Mouse (Mus musculus) adrenal gland, postnatal 4 days (tissue): Measurements from ENCODE around the gene Nr2e1. TPM values are rescaled to one million over a fixed set of nuclear protein-coding genes. Genes with fewer than 3 reads are reported as not detected.

ENCODE experiments used
- DNase-seq, 2 experiments: peaks; one replicate each; pipeline ENCODE4 v3.0.0; 2021 to 2022; ENCODE audit warnings: low spot score in 2 of 2, mixed read lengths in 2 of 2
- long read RNA-seq, 2 experiments: library from polyadenylated mRNA; stranded (forward); transcript quantifications; one replicate each; pipeline ENCODE4 v2.0.0; 2021
- total RNA-seq, 2 experiments: library from RNA; stranded (reverse); gene quantifications; 2 replicates each; pipeline ENCODE4 v1.2.3; 2021

The Nr2e1 gene
- total RNA-seq = not detected
- long read RNA-seq, experiment 1 = 0 reads
- long read RNA-seq, experiment 2 = 0 reads

GRCm38 (mm10) chr10:42583157-42583872 is at the start of gene Nr2e1, which contains the start of gene Ostm1:
TSS of gene Nr2e1 (minus strand) at chr10:42583632.
TSS of gene Ostm1 (plus strand) at chr10:42583822.
- no peak for DNase-seq

GRCm38 (mm10) chr10:42632453-42633360 is 49.3 kb upstream of the Nr2e1 start:
- DNase-seq = no peak

GRCm38 (mm10) chr10:42631754-42632452 is 48.5 kb upstream of the Nr2e1 start:
- no peak for DNase-seq

- no peak for DNase-seq
Measured at GRCm38 (mm10) chr10:42630596-42631355, 47.3 kb upstream of the Nr2e1 start.

GRCm38 (mm10) chr10:42625907-42626306 is 42.5 kb upstream of the Nr2e1 start:
- no peak for DNase-seq

- DNase-seq = no peak
Measured at GRCm38 (mm10) chr10:42618291-42618690, 34.9 kb upstream of the Nr2e1 start.

GRCm38 (mm10) chr10:42614766-42615165 is 31.3 kb upstream of the Nr2e1 start:
- DNase-seq = no peak

- no peak for DNase-seq
Measured at GRCm38 (mm10) chr10:42613639-42614381, 30.4 kb upstream of the Nr2e1 start.

- no peak for DNase-seq
Measured at GRCm38 (mm10) chr10:42613075-42613474, 29.6 kb upstream of the Nr2e1 start.

GRCm38 (mm10) chr10:42606757-42607156 is 23.3 kb upstream of the Nr2e1 start:
- no peak for DNase-seq

- DNase-seq = no peak
Measured at GRCm38 (mm10) chr10:42604874-42605273, 21.4 kb upstream of the Nr2e1 start.

GRCm38 (mm10) chr10:42601556-42601955 is 18.1 kb upstream of the Nr2e1 start:
- no peak for DNase-seq

GRCm38 (mm10) chr10:42598615-42599014 is 15.2 kb upstream of the Nr2e1 start:
- DNase-seq = no peak

- DNase-seq = no peak
Measured at GRCm38 (mm10) chr10:42593201-42593600, 9.8 kb upstream of the Nr2e1 start.

GRCm38 (mm10) chr10:42591993-42592686 is 8.7 kb upstream of the Nr2e1 start:
- no peak for DNase-seq

GRCm38 (mm10) chr10:42591185-42591992 is 8.0 kb upstream of the Nr2e1 start:
- no peak for DNase-seq

GRCm38 (mm10) chr10:42590261-42591184 is 7.1 kb upstream of the Nr2e1 start:
- no peak for DNase-seq
